Mouse (Mus musculus): Measurements from ENCODE around the gene Lztfl1. TPM values are rescaled to one million over a fixed set of nuclear protein-coding genes. Genes with fewer than 3 reads are reported as not detected.

Gene Lztfl1
- 24.8 and 26.2 TPM in 2 replicates for polyA plus RNA-seq (2012; rRNA removed)

GRCm38 (mm10) chr9:123717186-123718008 is at the start of gene Lztfl1:
Gene Lztfl1 (minus strand): TSS chr9:123717697.

GRCm38 (mm10) chr9:123678327-123679105 is 39.0 kb downstream of the Lztfl1 start, which contains the start of the genes Ccr9 and Slc6a20a:
Gene Ccr9 (plus strand): TSS chr9:123678439.
Gene Slc6a20a (minus strand): TSS chr9:123678885.

Other genes starting within 250 kb of the Lztfl1 start
- 15.9 and 16.7 TPM in 2 replicates for gene Limd1, start 239.0 kb downstream of the Lztfl1 start, polyA plus RNA-seq (2012; rRNA removed)
- gene Sacm1l, start 187.9 kb downstream of the Lztfl1 start, polyA plus RNA-seq (2012; rRNA removed), result 23.7 and 27.2 TPM in 2 replicates
- gene Slc6a20b, start 85.1 kb downstream of the Lztfl1 start, polyA plus RNA-seq (2012; rRNA removed), result 0.27 and 0.33 TPM in 2 replicates
- gene Ccr9, start 39.3 kb downstream of the Lztfl1 start, polyA plus RNA-seq (2012; rRNA removed), result 0.18 and 0.20 TPM in 2 replicates
- 6.7 and 6.9 TPM in 2 replicates for gene Slc6a20a, start 38.8 kb downstream of the Lztfl1 start, polyA plus RNA-seq (2012; rRNA removed)
- not detected in 2 replicates for gene Cxcr6, start 88.8 kb upstream of the Lztfl1 start, polyA plus RNA-seq (2012; rRNA removed)
- 6.5 and 8.1 TPM in 2 replicates for gene Fyco1, start 134.2 kb upstream of the Lztfl1 start, polyA plus RNA-seq (2012; rRNA removed)
- gene Xcr1, start 144.3 kb upstream of the Lztfl1 start, polyA plus RNA-seq (2012; rRNA removed), result not detected in 2 replicates